Comparison of ENCODE assay signal across 8 mouse cellular contexts in the genomic region with DNA sequence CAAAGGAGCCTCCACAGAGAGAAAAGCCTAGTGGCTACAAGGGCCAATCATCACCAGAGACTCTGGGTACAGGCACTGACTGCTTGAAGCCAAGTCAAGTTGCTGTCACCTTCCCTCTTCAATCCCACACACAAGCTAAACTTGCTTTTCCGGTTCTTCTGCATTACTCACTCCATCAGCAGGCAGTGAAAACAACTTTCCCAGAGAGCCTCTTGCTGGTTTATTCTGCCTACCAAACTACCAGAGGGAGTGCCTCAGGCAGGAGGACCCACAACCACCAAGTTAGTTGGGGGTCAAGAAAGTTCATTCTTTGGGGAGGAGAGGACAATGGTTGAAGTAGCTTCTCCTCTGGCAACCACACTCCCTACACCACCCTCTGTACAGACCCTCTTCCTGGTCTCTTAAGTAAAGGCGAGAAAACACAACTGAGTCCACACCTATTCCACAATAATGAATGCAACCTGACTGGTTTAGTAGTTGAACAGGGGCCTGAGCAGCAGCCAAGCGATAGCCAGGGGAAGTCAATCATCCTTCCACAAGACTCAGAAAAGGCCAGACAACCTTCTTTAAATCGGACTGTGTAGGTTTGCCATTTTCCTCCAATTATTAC. TPM values are rescaled to one million over a fixed set of nuclear protein-coding genes. Genes with fewer than 3 reads are reported as not detected.
A peak's percentile ranks its signal among the peaks of the same experiment; 100 is the strongest.
DNase-seq lines count a peak whose midpoint lies in the region; ATAC-seq and TF ChIP-seq lines count a peak whose summit lies in the region.
"Had no signal": no experiment of that assay in that cellular context is flagged by ENCODE, and none has a peak within 500 bp of the region (broad histone marks: within the 10 kb centered on the region; RNA-seq: fewer than 3 reads in every experiment).

No protein-coding gene starts in this region.

- no peaks in the 10 kb centered on the region for H3K9me3 ChIP-seq in ES-E14 (ENCODE audit: control insufficient read depth, insufficient read depth, low read depth, low read length)
- no peaks in the 10 kb centered on the region for H3K9me3 ChIP-seq in lung, embryonic 16.5 days (ENCODE audit: control insufficient read depth, low read length)

- H3K4me3 ChIP-seq in ES-E14 (ENCODE audit: insufficient read depth in 1 of 2, low read depth in 1 of 2, low read length in 2 of 2, poor library complexity in 1 of 2, severe bottlenecking in 1 of 2): no peak overlapping the region; a peak in 1 of 4 replicates
- no peak overlapping the region for H3K4me3 ChIP-seq in kidney, adult 2 months (ENCODE audit: insufficient read depth, low read depth, low read length)
- H3K4me3 ChIP-seq in lung, embryonic 16.5 days (ENCODE audit: low read length): no peak overlapping the region

- TF ChIP-seq CTCF in kidney, adult 2 months (conservative IDR thresholded peaks at IDR 0.05; ENCODE audit: insufficient read depth, insufficient read length, low read depth, low read length): no peak

- WGBS in kidney, adult 2 months: 56% methylated on average over 4 of the region's 4 CpGs
- WGBS in lung, embryonic 16.5 days: 67% methylated on average over 4 of the region's 4 CpGs

- H3K27me3 ChIP-seq in kidney, adult 2 months (replicated peaks; ENCODE audit: control insufficient read depth, insufficient read depth, low read length): no peaks in the 10 kb centered on the region
- H3K27me3 ChIP-seq in lung, embryonic 16.5 days (ENCODE audit: control insufficient read depth, insufficient read depth, low read depth, low read length): no peaks in the 10 kb centered on the region

- H3K27ac ChIP-seq in ES-E14 (ENCODE audit: insufficient read depth, low read depth, low read length, poor library complexity, severe bottlenecking): no peak overlapping the region; the same call in 1 of the 2 replicates
- peak overlapping the region; percentile 54 for H3K27ac ChIP-seq in kidney, adult 2 months (ENCODE audit: insufficient read depth, low read depth, low read length)
- peak overlapping the region; percentile 83 for H3K27ac ChIP-seq in lung, embryonic 16.5 days (ENCODE audit: low read length)

- intact Hi-C loops in heart, postnatal 25 days (cut with DNase I): no loop called here

- in situ Hi-C loops in ES-E14 (cut with MboI; ENCODE audit: low sequenced_read_pairs in 2 of 2, unreplicated experiment in 2 of 2): no loop called here

- H3K4me2 ChIP-seq in lung, embryonic 16.5 days (ENCODE audit: low read depth, low read length): peak overlapping the region; percentile 40

- TF ChIP-seq POLR2A in kidney, adult 2 months (IDR thresholded peaks at IDR 0.05; ENCODE audit: low read depth, low read length): no peak

- H3K36me3 ChIP-seq in ES-E14 (ENCODE audit: control insufficient read depth, insufficient read depth, low read length, poor library complexity, severe bottlenecking): peaks cover 4% of the 10 kb centered on the region
- H3K36me3 ChIP-seq in kidney, adult 2 months (ENCODE audit: control insufficient read depth, insufficient read depth, low read length): no peaks in the 10 kb centered on the region
- peaks cover 7% of the 10 kb centered on the region; the same call in 1 of the 2 replicates for H3K36me3 ChIP-seq in lung, embryonic 16.5 days (ENCODE audit: control insufficient read depth, insufficient read depth, low read length)

- H3K4me1 ChIP-seq in ES-E14 (ENCODE audit: control insufficient read depth in 2 of 2, insufficient read depth in 2 of 2, low read length in 2 of 2, poor library complexity in 1 of 2): peaks cover 4 to 18% of the 10 kb centered on the region in 2 experiments; a peak in 2 of 4 replicates
- peaks cover 31% of the 10 kb centered on the region for H3K4me1 ChIP-seq in kidney, adult 2 months (ENCODE audit: control insufficient read depth, insufficient read depth, low read length)
- H3K4me1 ChIP-seq in lung, embryonic 16.5 days (replicated peaks; ENCODE audit: control insufficient read depth, insufficient read depth, low read length): peaks cover 45% of the 10 kb centered on the region

- peak overlapping the region; percentile 1; the same call in 1 of the 2 replicates for H3K9ac ChIP-seq in ES-E14 (ENCODE audit: insufficient read depth, low read depth, low read length, poor library complexity, severe bottlenecking)
- no peak overlapping the region for H3K9ac ChIP-seq in lung, embryonic 16.5 days (ENCODE audit: low read length)

- no peak for DNase-seq in ES-E14 (ENCODE audit: low read depth, low spot score)
- peak; percentile 19 for DNase-seq in embryo, embryonic 11 days
- peak; percentile 79 for DNase-seq in kidney, adult 2 months
- DNase-seq in thymus, postnatal 0 days (ENCODE audit: low spot score): no peak
- no peak for DNase-seq in adrenal gland, postnatal 14 days
- DNase-seq in heart, postnatal 25 days (ENCODE audit: low spot score): no peak

- peak; percentile 89 for ATAC-seq in lung, embryonic 16.5 days (ENCODE audit: low read depth)

TF ChIP-seq in ES-E14, 5 proteins besides CTCF, POLR2A, EP300 and RAD21:
- TF ChIP-seq HCFC1 (IDR thresholded peaks at IDR 0.05; ENCODE audit: borderline replicate concordance, insufficient read depth, low read length): no peak
- TF ChIP-seq ZNF384 (IDR thresholded peaks at IDR 0.05; ENCODE audit: low read depth, low read length): no peak
- TF ChIP-seq CHD2 (IDR thresholded peaks at IDR 0.05; ENCODE audit: low read depth, low read length): no peak
- no peak for TF ChIP-seq MAFK (IDR thresholded peaks at IDR 0.05; ENCODE audit: insufficient read depth, low read depth, low read length)
- no peak for TF ChIP-seq ZC3H11A (IDR thresholded peaks at IDR 0.05; ENCODE audit: borderline replicate concordance, low read depth, low read length)

RNA-seq across cellular contexts. Expression of a gene that starts 9.6 kb away (rescaled TPM):
- 277 and 347 TPM in 2 replicates for total RNA-seq in ES-E14 (2012; rRNA removed)
- polyA plus RNA-seq in kidney, adult 2 months (2012; rRNA removed): 490 and 503 TPM in 2 replicates
- 725 and 739 TPM in 2 replicates for polyA plus RNA-seq in lung, embryonic 16.5 days (2015; fragmentation: Nextera tagmentation; extraction: Ambion mirVana)
- 488 and 519 TPM in 2 replicates for polyA plus RNA-seq in thymus, postnatal 0 days (2015; fragmentation: Nextera tagmentation; extraction: Ambion mirVana)
- 354 and 382 TPM in 2 replicates for total RNA-seq in adrenal gland, postnatal 14 days (2021)
- total RNA-seq in heart, postnatal 25 days (2021): 100 to 1,000 TPM; 252 to 265 TPM

RNA-seq across cellular contexts. Expression of a gene that starts 10.4 kb away (rescaled TPM):
- total RNA-seq in ES-E14 (2012; rRNA removed): 14.4 and 15.5 TPM in 2 replicates
- polyA plus RNA-seq in kidney, adult 2 months (2012; rRNA removed): 19.8 and 22.1 TPM in 2 replicates
- polyA plus RNA-seq in lung, embryonic 16.5 days (2015; fragmentation: Nextera tagmentation; extraction: Ambion mirVana): 35.2 and 37.0 TPM in 2 replicates
- polyA plus RNA-seq in thymus, postnatal 0 days (2015; fragmentation: Nextera tagmentation; extraction: Ambion mirVana): 36.6 and 45.7 TPM in 2 replicates
- total RNA-seq in adrenal gland, postnatal 14 days (2021): 27.1 and 29.1 TPM in 2 replicates
- total RNA-seq in heart, postnatal 25 days (2021): 1 to 10 TPM; 8.3 to 8.7 TPM

RNA-seq across cellular contexts. Expression of a gene that starts 16.2 kb away (rescaled TPM):
- 66.4 TPM in 2 replicates for total RNA-seq in ES-E14 (2012; rRNA removed)
- polyA plus RNA-seq in kidney, adult 2 months (2012; rRNA removed): 56.3 and 58.2 TPM in 2 replicates
- polyA plus RNA-seq in lung, embryonic 16.5 days (2015; fragmentation: Nextera tagmentation; extraction: Ambion mirVana): 83.1 and 84.8 TPM in 2 replicates
- polyA plus RNA-seq in thymus, postnatal 0 days (2015; fragmentation: Nextera tagmentation; extraction: Ambion mirVana): 106 and 110 TPM in 2 replicates
- total RNA-seq in adrenal gland, postnatal 14 days (2021): 68.3 and 69.2 TPM in 2 replicates
- 100 to 1,000 TPM; 118 to 122 TPM for total RNA-seq in heart, postnatal 25 days (2021)

RNA-seq across cellular contexts. Expression of a gene that starts 26.5 kb away (rescaled TPM):
- 188 and 238 TPM in 2 replicates for total RNA-seq in ES-E14 (2012; rRNA removed)
- polyA plus RNA-seq in kidney, adult 2 months (2012; rRNA removed): 137 and 144 TPM in 2 replicates
- polyA plus RNA-seq in lung, embryonic 16.5 days (2015; fragmentation: Nextera tagmentation; extraction: Ambion mirVana): 127 and 129 TPM in 2 replicates
- 92.3 and 93.0 TPM in 2 replicates for polyA plus RNA-seq in thymus, postnatal 0 days (2015; fragmentation: Nextera tagmentation; extraction: Ambion mirVana)
- total RNA-seq in adrenal gland, postnatal 14 days (2021): 69.1 and 71.8 TPM in 2 replicates
- 10 to 100 TPM; 85.4 to 92.6 TPM for total RNA-seq in heart, postnatal 25 days (2021)

RNA-seq across cellular contexts. Expression of a gene that starts 35.5 kb away (rescaled TPM):
- total RNA-seq in ES-E14 (2012; rRNA removed): 0.26 TPM in 1 of 2 replicates, not detected in the other
- 1.4 and 1.8 TPM in 2 replicates for polyA plus RNA-seq in kidney, adult 2 months (2012; rRNA removed)
- 0.31 and 0.50 TPM in 2 replicates for polyA plus RNA-seq in lung, embryonic 16.5 days (2015; fragmentation: Nextera tagmentation; extraction: Ambion mirVana)
- polyA plus RNA-seq in thymus, postnatal 0 days (2015; fragmentation: Nextera tagmentation; extraction: Ambion mirVana): 0.18 and 0.26 TPM in 2 replicates
- 0.30 and 0.56 TPM in 2 replicates for total RNA-seq in adrenal gland, postnatal 14 days (2021)
- 1 to 10 TPM in 1 of 2 experiments, under 1 TPM in 1; 0.98 to 1.5 TPM for total RNA-seq in heart, postnatal 25 days (2021)
- total RNA-seq: granulocyte monocyte progenitor cell, adult 5-6 weeks had no signal

Comparison
In these comparisons a context has a peak if more than half of its experiments do, and no peak if none do; other contexts are left out.
1. DNase-seq: peak in embryo, embryonic 11 days (single experiment) and kidney, adult 2 months (single experiment); none in ES-E14 (single experiment), thymus, postnatal 0 days (single experiment), adrenal gland, postnatal 14 days (single experiment) and heart, postnatal 25 days (single experiment).